Mouse (Mus musculus) spleen, postnatal 14 days (tissue): ENCODE results near the gene Nfic.
A peak's percentile ranks its signal among the peaks of the same experiment; 100 is the strongest.

Source experiments
- DNase-seq, 2 experiments: peaks; one replicate each; pipeline ENCODE4 v3.0.0; 2021 to 2022; ENCODE audit warnings: low spot score in 2 of 2

Gene Nfic

GRCm38 (mm10) chr10:81430831-81431525 lies 24.5 kb downstream of the Nfic start:
- DNase-seq: peak in 1 of 2 experiments; percentile 15

GRCm38 (mm10) chr10:81430141-81430830 lies 25.1 kb downstream of the Nfic start:
- DNase-seq: peak; percentile 54 to 71

- peak; percentile 67 to 73 for DNase-seq
These were observed 25.8 kb downstream of the Nfic start for GRCm38 (mm10) chr10:81429605-81430061.

GRCm38 (mm10) chr10:81429092-81429491 lies 26.3 kb downstream of the Nfic start:
- DNase-seq: no peak

- DNase-seq: no peak
These were observed 26.9 kb downstream of the Nfic start for GRCm38 (mm10) chr10:81428507-81428870.

GRCm38 (mm10) chr10:81427804-81428506 lies 27.5 kb downstream of the Nfic start:
- DNase-seq: no peak

- no peak for DNase-seq
These were observed 28.1 kb downstream of the Nfic start for GRCm38 (mm10) chr10:81427327-81427726.

- DNase-seq: peak in 1 of 2 experiments; percentile 18
These were observed 28.5 kb downstream of the Nfic start for GRCm38 (mm10) chr10:81426897-81427296.

GRCm38 (mm10) chr10:81426081-81426671 lies 29.3 kb downstream of the Nfic start:
- DNase-seq: no peak

- peak in 1 of 2 experiments; percentile 6 for DNase-seq
These were observed 30.1 kb downstream of the Nfic start for GRCm38 (mm10) chr10:81425236-81425850.

GRCm38 (mm10) chr10:81424246-81425051 lies 31.0 kb downstream of the Nfic start:
- no peak for DNase-seq

GRCm38 (mm10) chr10:81423476-81424245 lies 31.8 kb downstream of the Nfic start:
- DNase-seq: peak in 1 of 2 experiments; percentile 0

GRCm38 (mm10) chr10:81422661-81423217 lies 32.7 kb downstream of the Nfic start:
- no peak for DNase-seq

GRCm38 (mm10) chr10:81422191-81422590 lies 33.2 kb downstream of the Nfic start:
- peak in 1 of 2 experiments; percentile 1 for DNase-seq

- DNase-seq: peak in 1 of 2 experiments; percentile 5
These were observed 33.7 kb downstream of the Nfic start for GRCm38 (mm10) chr10:81421797-81422100.

- peak; percentile 0 to 5 for DNase-seq
These were observed 34.2 kb downstream of the Nfic start for GRCm38 (mm10) chr10:81421041-81421796.

- no peak for DNase-seq
These were observed 35.2 kb downstream of the Nfic start for GRCm38 (mm10) chr10:81420191-81420767.

GRCm38 (mm10) chr10:81419111-81419928 lies 36.1 kb downstream of the Nfic start:
- no peak for DNase-seq
